Mouse (Mus musculus) cerebellum, postnatal 4 days (tissue): ENCODE results near the gene Alpk3.
A peak's percentile ranks its signal among the peaks of the same experiment; 100 is the strongest.

ENCODE experiments used
- DNase-seq, 2 experiments: peaks; one replicate each; pipeline ENCODE4 v3.0.0; 2022; ENCODE audit warnings: low spot score in 2 of 2, mixed read lengths in 1 of 2

The Alpk3 gene

DNA sequence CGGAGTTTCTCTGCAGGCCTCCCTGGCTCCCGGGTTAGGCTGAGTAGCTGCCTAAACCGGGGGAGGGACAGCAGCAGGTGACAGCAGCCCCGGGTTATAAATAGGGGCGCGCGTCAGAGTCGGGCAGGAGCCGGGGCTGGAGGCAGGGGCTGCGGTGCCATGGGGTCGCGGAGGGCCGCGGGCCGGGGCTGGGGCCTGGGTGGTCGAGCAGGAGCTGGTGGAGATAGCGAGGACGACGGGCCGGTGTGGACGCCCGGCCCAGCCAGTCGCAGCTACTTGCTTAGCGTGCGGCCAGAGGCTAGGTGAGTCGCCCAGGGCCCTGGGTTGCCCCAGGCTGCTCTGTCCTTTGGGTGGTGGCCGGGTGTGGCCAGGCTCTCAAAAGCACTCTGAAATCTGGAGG is at the start of gene Alpk3:
Gene Alpk3, plus strand, starts transcription at position 130 of the 400 bp plus-strand sequence.
- no peak for DNase-seq

DNA sequence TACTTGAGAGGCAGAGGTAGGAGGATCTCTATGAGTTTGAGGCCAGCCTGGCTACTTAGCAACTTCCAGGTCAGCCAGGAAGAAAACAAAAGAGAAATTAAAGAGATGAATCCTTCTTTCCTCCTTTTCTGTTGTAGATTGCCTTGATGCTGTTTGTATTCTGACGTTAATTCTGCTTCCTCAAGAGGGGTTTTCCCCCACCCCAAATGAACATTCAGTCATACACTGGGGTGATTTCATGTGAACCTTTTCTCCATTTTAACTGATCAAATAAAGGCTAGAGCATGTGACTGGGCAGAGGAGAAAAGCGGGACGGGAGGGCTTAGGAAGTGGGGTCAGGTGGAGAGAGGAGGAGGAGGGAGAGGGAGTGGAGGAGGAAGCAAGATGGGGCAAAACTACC is 49.1 kb upstream of the Alpk3 start:
- DNase-seq: no peak

DNA sequence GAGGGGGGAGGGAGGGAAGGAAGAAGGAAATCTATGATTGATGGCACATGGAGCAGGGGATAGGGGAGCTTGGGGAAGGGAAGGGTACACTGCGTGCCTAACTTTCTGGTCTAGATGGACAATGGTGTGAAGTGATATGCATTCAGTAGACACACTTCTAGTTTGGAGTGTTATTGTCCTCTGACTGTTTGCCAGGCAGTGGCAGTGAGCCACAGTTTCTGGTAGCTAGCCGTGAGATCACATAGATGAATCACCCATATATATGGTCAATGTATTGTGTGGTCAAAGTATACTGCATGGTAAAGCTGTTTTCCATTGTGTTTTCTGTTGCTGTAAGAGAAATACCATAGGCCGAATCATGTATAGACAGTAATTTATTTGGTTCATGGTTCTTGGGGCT is 45.8 kb upstream of the Alpk3 start:
- no peak for DNase-seq

DNA sequence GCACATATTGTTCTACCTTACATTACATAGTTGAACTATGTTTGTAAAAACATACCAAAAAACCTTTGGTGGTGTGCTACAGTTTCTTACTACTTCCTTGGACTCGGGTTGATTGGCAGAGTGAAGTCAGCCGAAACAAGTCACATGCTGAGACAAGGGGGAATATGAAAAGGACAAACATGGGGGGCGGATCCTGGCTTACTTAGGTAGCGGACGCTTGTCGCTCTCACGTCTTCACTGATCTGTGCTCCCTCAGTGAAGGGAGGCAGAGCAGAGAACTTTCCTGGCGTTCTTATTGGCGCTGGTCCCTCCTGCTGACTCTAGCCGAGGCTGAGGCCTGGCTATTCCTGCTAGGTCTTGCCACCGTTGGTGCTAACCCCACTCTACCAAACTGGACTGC is 37.1 kb upstream of the Alpk3 start:
- no peak for DNase-seq

DNA sequence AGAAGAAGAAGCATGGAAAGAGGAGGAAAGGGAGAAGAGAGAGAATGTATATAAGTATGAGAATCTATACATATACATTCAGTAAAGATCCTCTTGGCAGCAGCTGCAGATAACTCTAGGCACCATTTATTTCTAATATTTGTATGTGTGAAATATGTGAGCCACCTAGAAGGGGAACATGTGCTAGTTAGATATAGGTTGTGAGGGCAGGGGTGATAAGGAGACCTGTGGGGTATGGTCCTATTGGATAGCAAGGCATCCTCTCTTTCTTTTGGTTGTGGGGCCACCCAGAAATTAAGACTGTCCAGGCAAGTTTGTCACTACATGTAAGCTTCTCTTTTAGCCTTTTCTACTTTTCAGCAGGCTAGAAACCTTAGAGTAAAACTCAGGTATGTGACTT is 34.7 kb upstream of the Alpk3 start:
- DNase-seq: no peak

DNA sequence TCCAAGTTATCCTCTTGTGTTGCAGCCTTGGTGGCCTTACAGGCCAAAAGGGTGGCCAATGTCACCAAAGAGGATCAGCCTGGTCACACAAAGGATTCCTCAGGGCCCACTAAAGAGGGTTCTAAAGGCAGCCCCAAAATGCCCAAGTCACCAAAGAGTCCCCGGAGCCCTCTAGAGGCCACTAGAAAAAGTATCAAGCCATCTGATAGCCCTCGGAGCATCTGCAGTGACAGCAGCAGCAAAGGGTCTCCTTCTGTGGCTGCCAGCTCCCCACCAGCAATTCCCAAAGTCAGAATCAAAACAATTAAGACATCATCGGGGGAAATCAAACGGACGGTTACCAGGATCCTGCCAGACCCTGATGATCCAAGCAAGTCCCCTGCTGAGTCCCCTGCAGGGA is 33.3 kb upstream of the Alpk3 start:
- DNase-seq: peak in 1 of 2 experiments; percentile 17

DNA sequence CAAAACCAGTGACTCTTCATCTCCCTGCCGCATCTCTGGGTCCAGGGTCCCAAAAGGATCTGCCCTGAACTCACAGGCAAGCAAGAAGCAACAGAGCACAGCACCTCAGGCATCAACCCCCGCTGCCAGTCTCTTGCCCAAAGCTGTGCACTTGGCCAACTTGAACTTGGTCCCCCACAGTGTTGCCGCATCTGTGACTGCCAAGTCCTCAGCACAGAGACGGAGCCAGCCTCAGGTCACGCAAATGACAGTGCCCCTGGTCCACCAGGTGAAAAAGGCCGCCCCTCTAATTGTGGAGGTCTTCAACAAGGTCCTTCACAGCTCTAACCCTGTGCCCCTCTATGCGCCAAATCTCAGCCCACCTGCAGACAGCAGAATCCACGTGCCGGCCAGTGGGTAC is 32.7 kb upstream of the Alpk3 start:
- DNase-seq: no peak

DNA sequence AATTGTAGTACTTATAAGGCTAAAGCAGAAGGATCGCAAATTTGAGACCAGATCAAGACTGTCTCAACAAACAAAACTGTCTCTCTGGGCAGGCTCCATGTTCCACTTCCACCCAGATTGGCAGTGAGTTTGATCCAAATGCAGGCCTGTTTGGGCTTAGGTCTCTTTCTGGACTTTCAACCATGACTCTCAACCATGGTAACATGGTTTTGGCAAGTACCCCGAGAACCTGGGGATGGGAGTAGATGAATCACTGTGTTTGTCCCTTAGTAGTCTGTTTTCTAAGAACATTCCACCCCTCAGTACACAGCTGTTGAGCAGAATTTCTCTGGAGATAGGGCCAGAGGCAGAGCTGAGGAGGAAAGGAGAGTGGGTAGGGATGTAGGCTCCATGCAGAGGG is 31.6 kb upstream of the Alpk3 start:
- DNase-seq: no peak

DNA sequence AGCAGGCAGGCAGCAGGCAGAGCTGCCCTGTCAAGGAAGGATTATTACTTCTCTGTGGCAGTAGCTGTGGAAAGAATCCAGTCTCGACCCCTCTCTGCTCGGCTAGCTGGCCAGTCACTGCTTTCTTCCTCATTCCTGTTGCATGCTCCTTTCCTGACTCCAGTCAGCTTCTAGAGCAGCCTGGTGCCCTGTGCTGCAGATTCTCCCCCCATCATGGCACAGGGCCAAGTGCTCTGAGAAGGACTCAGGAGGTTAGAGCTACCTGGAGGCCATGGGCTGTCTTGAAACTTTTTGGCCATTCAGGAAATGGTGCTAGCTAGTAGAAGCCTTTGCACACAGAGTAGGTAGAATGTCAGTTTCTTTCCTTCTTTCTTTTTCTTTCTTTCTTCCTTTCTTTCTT is 17.7 kb upstream of the Alpk3 start:
- no peak for DNase-seq

DNA sequence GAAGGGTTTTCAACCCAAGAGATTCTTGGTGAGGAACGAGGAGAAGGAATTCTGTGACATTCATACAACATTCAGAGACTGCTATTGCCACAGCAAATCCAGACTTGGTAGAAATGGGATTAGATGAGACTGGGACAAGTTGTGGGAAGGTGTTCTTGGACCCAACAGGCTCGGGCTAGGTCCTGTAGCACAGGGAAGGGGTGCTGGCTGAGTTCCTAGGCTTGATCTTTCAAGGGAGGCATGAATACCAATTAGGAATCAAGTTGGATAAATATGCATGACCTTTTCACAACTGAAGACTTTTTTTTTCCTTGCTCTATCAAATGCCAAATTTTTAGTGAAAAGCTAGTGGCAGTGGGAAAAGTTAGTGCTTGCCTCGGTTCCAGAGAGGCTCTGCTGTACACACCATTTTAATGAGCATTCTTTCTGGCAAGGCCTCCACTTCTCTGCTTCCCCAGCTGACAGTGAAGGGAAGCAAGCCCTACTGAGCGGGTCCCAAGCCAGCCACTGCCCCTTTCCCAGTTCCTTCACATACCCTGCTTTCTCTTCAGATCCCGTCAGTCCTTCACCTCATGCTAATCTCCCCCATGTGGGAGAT is 14.3 kb upstream of the Alpk3 start:
- no peak for DNase-seq

DNA sequence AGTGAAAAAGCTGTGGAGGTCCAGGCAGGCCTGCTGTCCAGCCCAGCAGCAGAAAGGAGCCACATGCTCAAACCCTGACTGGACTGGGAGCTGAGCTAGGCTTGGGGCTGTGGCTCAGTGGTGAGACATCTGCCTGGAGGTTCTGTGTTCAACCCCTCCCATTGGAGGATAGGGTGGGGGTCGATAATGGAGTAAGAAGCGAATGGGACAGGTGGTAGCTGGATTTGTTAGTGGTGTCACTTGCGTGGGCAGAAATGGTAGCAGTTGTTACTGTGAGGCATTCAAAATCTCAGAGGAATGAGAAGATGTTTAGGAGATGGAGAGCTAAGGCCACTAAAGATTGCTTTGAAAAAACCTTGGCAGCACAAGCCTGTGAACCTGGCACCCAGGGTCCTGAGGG is 9.6 kb upstream of the Alpk3 start:
- DNase-seq: no peak

DNA sequence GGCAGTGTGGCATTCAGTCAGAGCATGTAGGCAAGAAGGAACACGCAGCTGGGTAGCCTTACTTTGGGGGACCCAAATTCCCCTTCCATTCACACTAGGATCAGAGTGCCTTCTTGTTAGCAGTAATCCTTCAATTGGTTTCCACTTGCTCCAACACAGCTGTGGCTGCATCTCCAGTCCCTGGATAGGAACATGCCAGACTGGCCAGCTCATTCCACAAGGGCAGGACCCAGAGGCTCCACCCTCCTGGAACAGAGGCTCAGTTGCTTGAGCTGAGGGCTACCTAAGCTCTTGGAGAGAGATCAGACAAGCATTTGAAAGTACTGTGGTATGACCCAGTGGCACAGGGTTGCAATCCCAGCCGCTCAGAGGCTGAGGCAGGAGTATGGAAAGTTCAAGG is 8.9 kb upstream of the Alpk3 start:
- DNase-seq: no peak

DNA sequence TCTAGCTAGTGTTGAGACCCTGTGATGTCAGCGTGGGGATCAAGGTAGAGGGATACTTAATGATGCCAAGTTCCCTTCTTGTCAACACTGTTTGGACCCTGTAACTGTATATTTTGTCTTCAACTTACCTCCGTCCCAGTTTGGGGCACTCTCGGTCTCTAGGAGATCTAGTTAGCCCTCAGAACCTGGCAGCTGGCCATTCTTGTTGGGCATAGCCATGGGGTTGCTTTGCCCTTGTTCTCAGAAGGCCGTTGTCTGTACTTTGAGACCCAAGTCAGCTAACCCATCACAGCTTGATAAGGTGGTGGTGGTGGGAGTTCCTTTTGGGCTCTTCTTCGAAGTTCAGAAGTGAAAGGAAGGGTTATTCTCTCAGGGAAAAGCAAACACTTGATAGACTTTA is 7.4 kb upstream of the Alpk3 start:
- DNase-seq: no peak

DNA sequence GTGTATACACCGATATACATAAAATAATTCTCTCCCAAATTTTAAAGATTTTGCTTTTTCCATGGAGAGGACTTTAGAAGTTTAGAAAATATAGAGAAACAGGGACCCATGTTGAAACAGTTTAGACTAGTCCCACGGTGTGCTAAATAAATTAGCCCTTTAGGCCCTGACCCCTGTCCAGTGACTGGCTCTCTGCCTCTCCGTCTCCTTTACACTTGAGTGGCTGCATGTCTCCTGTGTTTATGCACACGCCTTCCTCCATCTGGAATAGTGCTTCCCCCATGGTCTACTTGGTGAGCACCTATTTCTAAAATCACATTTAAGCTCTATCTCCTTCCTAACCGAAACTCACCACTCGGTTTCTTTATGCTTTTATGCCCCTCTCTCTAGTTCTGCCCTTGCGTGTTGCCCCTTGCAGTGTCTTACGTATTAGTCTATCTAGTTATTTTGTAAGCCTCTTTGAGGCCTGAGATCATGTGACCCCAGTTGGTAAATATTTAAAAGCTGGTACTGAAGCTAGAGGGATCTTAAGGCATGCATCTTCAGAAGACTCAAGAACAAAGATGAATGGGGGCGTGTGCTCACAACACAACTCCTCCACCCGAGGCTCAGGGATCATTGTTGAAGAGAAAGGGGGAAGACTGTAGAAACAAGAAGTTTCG is 1.6 kb upstream of the Alpk3 start:
- no peak for DNase-seq

DNA sequence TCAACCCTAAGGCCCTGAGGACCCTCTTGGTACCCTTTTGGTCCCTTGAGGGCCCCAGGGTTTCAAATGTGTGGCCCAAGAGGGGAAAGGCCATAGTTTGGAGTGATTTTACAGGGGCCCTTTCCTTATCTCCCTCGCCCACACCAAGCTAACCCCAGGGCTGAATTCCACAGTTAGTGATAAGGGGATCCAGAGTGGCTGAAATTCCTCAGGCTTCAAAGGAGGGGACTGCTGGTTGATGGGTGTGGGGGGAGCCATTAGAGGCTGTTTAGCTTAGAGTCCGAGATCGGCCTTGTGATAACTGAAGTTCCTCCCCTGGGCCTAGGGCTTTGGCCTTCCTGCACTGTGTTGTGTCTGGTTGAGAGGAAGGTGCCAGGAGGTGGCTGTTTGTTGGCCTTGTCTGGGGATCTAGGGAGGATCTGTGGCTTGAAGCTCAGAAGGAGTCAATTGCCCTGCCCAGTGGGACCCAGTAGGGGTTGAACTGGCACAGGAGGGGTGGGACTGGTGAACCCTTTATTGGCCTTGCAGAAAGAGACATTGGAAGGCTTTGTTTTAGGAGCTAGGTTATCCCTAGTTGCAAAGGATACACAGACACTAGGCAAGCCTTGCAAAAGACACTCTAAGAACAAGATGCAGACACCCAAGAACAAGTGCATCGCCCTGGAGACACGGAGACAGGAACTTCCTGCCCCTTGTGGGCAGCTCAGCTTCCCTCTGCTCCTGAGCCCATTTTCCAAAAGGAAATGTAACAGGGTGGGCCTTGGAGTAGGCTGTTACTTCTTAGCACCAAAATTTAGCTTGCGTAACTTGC is 706 bp downstream of the Alpk3 start:
- no peak for DNase-seq

DNA sequence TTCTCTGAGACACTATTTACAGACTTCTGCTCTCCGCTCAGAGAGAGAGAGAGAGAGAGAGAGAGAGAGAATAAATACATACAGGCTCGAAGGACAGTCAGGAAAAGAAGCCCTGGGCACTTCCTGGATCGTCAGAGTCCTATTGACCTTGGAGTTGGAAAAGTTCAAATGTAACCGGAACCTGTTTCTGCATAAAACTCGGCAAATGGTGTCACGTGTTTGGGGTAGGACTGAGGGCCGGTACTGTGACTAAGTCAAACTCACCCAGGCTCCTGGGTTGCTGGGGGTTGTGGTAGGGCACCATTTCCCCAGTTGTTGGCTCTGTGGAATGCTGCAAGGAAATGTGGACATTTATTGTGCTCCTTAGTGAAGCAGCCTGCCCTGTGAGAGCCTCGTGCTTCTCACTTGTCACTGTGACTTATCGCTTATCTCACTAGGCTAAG is 1.3 kb downstream of the Alpk3 start:
- DNase-seq: no peak

DNA sequence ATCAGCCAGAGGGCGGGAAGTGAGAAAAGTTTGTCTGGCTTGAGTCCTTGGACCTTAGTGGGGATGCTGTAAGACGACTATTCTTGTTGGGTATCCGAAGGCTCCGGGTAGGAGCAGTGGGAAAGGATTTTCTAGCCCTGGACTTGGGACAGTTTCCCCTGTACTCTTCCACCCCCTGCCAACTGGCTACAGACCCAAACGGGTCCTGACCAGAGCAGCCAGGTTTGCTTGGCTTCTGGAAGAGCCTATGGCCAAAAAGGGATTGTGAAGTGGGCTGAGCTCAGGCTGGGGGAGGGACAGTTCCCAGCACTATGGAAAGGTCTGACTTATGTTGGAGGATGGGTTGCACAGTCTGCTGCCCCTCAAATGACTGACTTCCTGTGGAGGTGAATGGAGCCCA is 2.0 kb downstream of the Alpk3 start:
- DNase-seq: no peak

DNA sequence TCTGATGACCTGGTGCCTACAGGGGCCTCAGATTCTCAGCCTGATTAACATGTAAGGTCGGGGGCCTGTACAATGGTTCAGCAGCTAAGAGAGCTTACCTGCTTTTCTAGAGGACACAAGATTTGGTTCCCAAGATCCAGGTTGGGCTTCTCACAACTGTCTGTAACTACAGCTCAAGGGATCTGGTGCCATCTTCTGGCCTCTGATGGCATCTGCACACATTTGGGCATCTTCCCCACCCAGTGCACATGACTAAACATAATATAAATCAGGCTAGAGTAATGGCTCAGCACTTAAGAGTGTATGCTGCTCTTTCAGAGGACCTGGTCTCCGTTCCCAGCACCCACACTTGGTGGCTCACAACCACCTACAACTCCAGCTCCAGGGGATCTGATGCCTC is 3.5 kb downstream of the Alpk3 start:
- DNase-seq: no peak

DNA sequence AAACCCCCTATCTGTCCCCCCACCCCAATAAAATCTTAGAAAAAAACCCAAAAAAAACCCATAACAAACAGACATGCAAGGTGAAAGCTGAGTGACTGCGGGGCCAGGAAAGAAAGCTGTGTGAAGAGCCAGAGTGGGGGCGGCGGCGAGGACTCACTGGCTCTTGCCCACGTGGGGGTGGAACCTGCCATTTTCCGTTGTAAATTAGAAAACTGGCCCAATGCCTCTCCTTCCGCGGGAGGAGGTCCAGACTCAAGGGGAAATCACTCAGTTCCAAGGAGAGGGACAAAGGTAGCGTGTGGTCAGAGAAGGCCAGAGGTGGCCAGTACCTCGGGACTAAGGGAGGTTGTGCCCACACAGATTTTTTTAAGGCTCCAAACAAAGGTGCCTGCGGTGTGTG is 4.5 kb downstream of the Alpk3 start:
- no peak for DNase-seq

DNA sequence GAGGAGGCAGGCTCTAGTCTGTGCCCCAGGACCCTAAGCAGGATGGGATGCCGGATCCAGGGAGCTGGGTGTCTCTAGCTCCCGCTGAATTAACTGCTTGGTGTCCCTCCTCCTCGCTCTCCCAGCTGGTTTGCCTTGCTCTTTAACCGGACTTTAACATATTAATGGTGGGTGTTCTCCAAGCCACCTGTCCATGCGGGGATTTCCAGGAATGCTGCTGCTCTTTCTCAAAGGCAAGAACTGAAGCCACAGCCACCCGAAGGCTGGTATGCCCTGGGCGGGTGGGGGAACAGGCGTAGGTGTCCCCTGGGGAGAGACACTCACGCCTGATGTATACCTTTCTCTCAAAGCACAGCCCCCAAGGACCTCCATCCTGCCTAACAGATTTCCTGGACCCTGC is 5.9 kb downstream of the Alpk3 start:
- DNase-seq: no peak

DNA sequence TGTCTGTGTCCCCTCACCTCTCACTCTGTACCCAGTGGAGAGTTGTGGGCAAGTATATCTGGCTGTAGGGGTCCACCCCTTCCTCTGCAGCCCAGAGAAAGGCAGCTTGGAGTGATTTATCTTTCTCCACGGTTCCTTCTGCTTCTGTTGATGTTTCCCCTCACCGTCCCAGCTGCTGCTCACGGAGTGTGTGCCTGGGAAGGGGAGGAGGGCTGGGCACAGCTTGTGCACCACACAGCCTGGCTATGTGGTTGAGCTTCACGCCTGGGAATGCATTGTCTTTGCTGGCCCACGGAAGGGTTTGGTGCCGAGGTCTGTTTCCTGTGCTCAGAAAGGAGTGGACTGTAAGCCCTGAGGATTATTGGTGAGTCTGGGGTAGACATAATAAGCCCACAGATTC is 9.3 kb downstream of the Alpk3 start:
- DNase-seq: no peak

DNA sequence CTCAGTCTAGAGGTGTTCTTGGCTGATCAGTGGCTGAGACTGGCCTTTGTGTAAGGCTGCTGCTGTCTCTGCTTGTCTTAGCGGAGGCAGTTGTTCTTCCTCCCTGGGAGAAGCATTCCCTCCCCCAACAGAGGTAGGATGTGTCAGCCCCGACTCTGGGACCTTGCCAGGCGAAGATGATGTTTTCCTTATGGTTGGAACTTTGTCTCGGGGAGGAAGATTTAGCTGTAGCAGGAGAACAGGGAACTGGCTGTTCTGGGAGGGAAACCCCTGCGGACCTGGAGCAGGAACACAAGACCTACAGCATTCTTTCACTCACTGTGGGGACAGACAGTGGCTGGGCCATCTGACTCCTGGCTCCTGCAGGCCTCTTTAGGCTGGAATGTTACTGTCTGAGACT is 15.1 kb downstream of the Alpk3 start:
- DNase-seq: no peak

DNA sequence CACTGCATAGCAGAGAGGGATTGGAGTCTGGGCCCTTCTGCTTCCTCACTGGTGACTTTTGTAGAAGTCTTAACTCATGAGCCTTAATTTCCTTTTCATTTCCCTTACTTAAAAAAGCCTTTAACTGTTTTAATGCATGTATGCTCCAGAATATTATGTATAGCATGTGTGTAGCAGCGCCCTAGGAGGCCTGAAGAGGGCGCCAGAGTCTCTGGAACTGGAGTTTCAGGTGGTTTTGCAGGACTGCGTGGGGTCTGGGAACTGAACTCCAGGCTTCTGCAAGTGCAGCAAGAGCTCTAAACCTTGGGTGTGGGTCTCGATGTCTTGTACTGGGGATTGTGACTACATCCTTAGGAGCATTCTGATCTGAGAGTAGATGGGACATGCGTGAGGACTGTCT is 15.9 kb downstream of the Alpk3 start:
- no peak for DNase-seq
